Mouse (Mus musculus): ENCODE data around the gene Btbd16.

The Btbd16 gene

DNA sequence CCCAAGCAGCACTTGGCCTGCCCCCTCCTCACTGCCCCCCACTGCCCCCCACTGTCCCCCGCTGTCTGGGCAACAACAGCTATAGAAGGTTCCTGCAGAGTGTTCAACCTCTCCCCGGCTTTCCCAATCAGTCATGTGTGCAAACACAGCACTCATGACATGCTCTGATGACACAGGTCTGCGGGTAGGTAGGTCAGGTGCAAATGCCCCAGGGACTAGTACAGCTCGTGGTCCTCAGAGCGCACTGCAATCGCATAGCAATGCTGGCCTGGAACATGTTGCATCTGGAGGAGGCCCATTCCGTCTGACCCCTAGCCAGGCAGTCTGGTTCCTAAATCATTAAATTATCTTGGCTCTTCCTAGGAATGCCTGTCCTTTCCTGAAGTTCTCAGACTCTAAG lies 15.6 kb downstream of the Btbd16 start:
- Histone ChIP-seq H3K36me3 (ENCODE audit: control insufficient read depth, insufficient read depth, low read length, poor library complexity, severe bottlenecking) (no peaks in the 10 kb centered on the region), H3K27me3 (ENCODE audit: control insufficient read depth, insufficient read depth, low read length, poor library complexity, severe bottlenecking) (no peaks in the 10 kb centered on the region)
- DNase-seq (ENCODE audit: low read depth, low spot score): peak; percentile 59

DNA sequence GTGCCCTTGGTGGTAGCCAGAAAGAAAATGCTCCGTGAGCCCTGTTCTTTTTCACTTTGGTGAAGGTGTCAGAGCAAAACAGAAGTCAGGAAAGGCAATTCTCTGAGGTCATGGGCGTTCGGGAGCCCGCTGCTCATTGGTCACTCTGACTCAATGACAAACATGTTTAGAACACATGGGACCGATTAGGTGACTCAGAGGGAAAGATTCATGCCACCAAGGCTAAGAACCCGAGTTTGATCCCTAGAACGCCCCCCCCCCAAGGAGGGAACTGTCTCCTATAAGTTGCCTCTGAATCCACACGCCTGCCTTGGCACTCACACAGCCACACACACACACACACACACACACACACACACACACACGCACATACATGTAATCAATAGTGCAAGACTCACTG lies 19.8 kb downstream of the Btbd16 start:
- no peaks in the 10 kb centered on the region for H3K27me3 ChIP-seq (ENCODE audit: control insufficient read depth, insufficient read depth, low read length, poor library complexity, severe bottlenecking)
- no peak for DNase-seq (ENCODE audit: low read depth, low spot score)
- H3K36me3 ChIP-seq (ENCODE audit: control insufficient read depth, insufficient read depth, low read length, poor library complexity, severe bottlenecking): no peaks in the 10 kb centered on the region

DNA sequence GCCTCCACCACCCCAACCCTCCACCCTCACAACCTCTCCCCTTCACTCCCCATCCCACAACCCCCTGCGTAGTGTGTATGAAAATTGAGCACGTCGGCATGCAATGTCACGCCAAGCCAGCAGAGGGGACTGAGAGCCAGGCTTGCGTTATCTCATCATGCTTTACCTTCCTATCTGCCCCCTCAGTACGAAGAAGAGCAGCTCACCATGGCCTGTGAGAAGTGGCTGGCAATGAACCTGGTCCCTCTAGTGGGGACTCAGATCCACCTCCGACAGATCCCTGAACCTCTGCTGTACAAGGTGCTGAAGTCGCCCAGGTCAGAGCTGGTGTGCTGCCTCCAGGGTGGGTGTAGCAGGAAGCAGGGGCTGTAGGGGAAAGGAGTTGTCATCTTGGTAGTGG lies 22.9 kb downstream of the Btbd16 start:
- peak; percentile 43 for DNase-seq (ENCODE audit: low read depth, low spot score)
- H3K27me3 ChIP-seq (ENCODE audit: control insufficient read depth, insufficient read depth, low read length, poor library complexity, severe bottlenecking): no peaks in the 10 kb centered on the region

DNA sequence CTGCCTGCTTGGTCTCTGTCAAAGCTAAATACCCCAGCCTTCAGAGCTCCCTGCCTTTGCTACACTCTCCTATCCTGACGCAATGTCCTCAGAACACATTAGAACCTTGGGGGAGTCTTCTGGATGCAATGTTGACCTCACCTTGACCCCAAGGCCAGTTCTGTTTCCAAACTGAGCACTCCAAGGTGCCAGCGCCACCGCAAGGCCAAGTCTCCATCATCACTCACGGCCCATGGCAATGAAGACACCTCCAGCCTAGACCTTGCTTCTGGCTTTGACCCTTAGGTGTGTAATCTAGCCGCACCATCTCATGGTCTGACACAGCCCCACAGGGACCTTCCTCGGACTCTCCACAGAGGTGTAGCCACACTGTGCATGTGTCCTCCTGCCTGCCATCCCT lies 23.7 kb downstream of the Btbd16 start:
- Histone ChIP-seq H3K36me3 (ENCODE audit: control insufficient read depth, insufficient read depth, low read length, poor library complexity, severe bottlenecking) (no peaks in the 10 kb centered on the region), H3K27me3 (ENCODE audit: control insufficient read depth, insufficient read depth, low read length, poor library complexity, severe bottlenecking) (no peaks in the 10 kb centered on the region)
- DNase-seq (ENCODE audit: low read depth, low spot score): no peak

More for the DNA sequence above, 22.9 kb downstream of the Btbd16 start:
- no peaks in the 10 kb centered on the region for H3K36me3 ChIP-seq (ENCODE audit: control insufficient read depth, insufficient read depth, low read length, poor library complexity, severe bottlenecking)

DNA sequence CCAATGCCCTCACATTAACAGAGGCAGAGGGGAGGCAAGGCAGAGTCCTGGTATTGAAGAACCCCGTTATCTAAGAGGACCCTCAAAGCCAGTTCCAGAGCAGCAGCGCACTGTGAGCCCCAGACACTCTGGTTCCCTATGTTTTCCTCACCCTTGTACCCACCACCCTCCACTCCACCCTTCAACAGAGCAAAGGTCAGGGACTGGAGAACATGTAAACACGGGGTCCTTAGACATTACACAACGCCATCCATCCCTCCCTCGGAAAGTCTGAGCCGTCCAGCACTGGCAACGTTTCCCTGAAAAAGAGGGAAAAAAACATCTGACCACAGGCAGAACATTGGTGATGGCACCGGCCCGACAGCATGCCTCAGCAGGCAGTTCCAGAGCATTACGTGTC lies 25.5 kb downstream of the Btbd16 start:
- Histone ChIP-seq H3K27me3 (ENCODE audit: control insufficient read depth, insufficient read depth, low read length, poor library complexity, severe bottlenecking) (no peaks in the 10 kb centered on the region), H3K36me3 (ENCODE audit: control insufficient read depth, insufficient read depth, low read length, poor library complexity, severe bottlenecking) (no peaks in the 10 kb centered on the region)
- DNase-seq (ENCODE audit: low read depth, low spot score): no peak

DNA sequence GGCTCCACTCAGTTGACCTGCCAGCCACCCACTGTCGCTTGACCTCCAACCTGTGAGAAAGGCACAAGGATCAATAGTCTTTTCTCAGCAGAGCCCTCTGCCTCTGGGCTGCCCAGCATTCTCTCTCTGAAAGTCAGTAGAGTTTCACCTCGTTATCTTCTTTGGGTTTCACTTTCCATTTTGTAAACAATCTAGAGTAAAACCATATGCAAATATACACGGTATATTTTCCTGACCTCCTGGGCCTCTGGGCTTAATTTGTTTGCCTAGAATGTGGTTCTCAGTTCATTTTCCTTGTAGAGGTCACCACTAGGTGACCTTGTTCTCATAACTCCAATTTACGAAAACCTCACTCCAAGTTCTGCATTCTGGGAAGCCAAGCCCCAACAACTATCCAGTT lies 26.8 kb downstream of the Btbd16 start:
- DNase-seq (ENCODE audit: low read depth, low spot score): peak; percentile 58
- Histone ChIP-seq H3K27me3 (ENCODE audit: control insufficient read depth, insufficient read depth, low read length, poor library complexity, severe bottlenecking) (no peaks in the 10 kb centered on the region), H3K36me3 (ENCODE audit: control insufficient read depth, insufficient read depth, low read length, poor library complexity, severe bottlenecking) (no peaks in the 10 kb centered on the region)

DNA sequence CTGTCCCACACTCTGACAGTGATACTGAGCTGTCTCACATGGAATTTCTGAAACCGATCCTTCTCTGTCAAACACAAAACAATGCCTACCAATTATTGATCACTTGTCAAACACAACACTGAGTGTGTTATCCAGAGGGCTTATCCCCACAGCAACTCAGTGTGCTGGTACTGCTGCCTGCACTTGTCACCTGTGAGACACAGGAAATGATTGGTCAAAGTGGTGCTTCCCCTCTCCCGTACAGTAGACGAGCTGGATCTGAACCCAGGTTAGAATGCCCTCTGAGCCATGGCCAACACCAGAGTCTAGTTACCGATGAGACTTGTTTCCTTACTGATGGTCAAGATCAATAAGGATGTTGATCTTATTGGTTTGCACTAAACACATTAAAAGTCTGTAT lies 27.9 kb downstream of the Btbd16 start:
- no peaks in the 10 kb centered on the region for H3K27me3 ChIP-seq (ENCODE audit: control insufficient read depth, insufficient read depth, low read length, poor library complexity, severe bottlenecking)
- no peaks in the 10 kb centered on the region for H3K36me3 ChIP-seq (ENCODE audit: control insufficient read depth, insufficient read depth, low read length, poor library complexity, severe bottlenecking)
- DNase-seq (ENCODE audit: low read depth, low spot score): peak; percentile 32

DNA sequence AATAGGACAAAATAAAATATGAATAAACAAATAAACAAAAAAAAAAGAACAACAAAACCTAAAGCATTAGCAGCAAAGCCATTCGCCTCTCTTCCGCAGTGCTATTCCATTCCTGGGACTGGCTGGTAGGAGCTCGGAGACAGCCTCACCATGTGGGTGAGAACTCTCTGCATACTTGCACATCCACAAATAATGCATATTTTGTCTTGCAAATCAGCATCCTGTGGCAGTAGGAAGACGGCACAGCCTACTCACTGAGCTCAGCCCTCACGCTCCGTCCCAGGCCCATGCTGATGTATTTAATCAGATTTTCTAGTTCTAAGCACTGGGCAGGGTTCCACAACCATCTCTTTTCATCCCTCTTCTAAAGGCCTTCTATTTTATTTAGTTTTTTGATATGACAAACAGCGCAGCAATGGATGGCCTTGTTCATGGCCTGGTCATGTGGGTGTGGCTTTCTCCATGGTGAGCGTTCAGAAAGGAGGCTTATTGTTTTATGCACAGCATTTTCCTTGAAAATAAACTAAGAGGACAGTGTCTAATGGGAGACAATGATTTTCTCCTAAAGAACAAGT lies 29.5 kb downstream of the Btbd16 start:
- H3K36me3 ChIP-seq (ENCODE audit: control insufficient read depth, insufficient read depth, low read length, poor library complexity, severe bottlenecking): no peaks in the 10 kb centered on the region
- H3K27me3 ChIP-seq (ENCODE audit: control insufficient read depth, insufficient read depth, low read length, poor library complexity, severe bottlenecking): no peaks in the 10 kb centered on the region
- no peak for DNase-seq (ENCODE audit: low read depth, low spot score)

DNA sequence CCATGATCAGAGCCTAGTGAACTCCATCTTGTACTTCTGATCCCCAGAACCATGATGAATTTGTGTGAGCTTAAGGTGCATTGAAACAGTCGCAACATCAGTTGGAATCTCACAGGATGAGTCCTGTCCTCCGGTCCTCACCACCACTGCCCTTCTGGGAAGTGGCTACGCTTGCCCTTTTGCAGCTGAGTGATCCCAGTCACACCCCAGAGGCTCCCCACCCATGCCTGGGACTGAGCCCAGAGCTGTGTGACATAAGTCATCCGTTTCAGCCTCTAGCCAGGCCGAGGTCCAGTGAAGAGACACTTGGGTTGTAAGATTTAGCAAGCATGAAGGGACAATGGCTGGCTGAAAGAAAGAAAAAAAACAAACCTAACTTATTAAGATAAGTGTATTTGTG lies 31.1 kb downstream of the Btbd16 start:
- no peak for DNase-seq (ENCODE audit: low read depth, low spot score)
- Histone ChIP-seq H3K27me3 (ENCODE audit: control insufficient read depth, insufficient read depth, low read length, poor library complexity, severe bottlenecking) (no peaks in the 10 kb centered on the region), H3K36me3 (ENCODE audit: control insufficient read depth, insufficient read depth, low read length, poor library complexity, severe bottlenecking) (no peaks in the 10 kb centered on the region)

DNA sequence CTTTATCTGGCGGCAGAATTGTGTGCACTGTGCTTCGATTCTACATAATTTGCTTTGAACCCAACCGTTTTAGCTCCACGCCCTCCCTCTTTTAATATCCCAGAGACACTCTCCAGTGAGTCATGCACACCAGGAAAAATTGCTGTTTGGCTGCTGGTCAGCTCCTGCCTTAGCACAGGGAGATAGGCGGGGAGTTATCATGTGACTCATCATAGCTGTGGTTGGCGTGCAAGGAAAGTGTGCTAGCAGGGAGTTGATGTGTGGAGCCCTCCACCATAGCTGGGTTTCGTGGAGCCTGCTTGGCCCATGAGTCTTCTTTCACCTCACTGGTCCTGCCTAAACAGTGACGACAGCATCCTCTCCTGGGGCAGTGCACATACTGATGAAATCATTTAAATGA lies 33.9 kb downstream of the Btbd16 start:
- no peak for DNase-seq (ENCODE audit: low read depth, low spot score)
- Histone ChIP-seq H3K27me3 (ENCODE audit: control insufficient read depth, insufficient read depth, low read length, poor library complexity, severe bottlenecking) (no peaks in the 10 kb centered on the region), H3K36me3 (ENCODE audit: control insufficient read depth, insufficient read depth, low read length, poor library complexity, severe bottlenecking) (no peaks in the 10 kb centered on the region)

DNA sequence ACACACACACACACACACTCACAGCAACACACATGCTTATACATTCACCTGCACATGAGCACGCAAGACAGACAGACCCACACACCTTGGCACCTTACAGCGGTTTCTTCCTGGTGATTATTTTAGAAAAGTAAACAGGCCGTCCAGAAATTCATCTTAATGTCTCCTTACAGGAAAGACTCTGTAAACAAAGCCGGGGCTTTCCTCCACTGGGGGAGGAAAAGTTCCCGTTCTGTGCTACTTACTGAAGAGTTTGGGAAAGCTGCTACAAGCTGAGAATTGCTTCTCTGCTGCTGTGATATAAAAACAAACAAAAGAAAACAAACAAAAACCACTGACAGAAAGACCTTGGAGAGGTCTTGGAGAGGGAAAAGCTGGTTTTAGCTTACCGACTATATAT lies 34.8 kb downstream of the Btbd16 start:
- Histone ChIP-seq H3K27me3 (ENCODE audit: control insufficient read depth, insufficient read depth, low read length, poor library complexity, severe bottlenecking) (no peaks in the 10 kb centered on the region), H3K36me3 (ENCODE audit: control insufficient read depth, insufficient read depth, low read length, poor library complexity, severe bottlenecking) (no peaks in the 10 kb centered on the region)
- DNase-seq (ENCODE audit: low read depth, low spot score): no peak

DNA sequence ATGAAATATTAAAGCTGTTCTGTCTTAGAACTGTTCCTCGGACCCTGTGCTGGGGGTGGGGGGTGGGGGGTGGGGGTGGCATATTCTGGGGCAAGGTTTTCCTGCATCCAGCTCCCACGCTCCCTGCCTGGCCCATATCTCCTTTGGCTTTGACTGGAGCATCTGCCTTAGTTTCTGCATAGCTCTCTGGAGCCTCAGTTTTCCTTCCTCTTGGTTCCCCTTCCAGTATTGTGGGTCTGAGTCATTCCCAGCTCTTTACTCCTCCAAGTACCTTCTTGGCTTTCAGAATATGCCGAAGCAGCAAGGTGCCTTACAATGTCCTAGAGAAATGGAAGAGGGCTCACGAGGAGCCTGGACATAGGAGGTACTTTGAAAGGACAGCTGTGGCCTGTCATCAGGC lies 36.4 kb downstream of the Btbd16 start:
- no peak for DNase-seq (ENCODE audit: low read depth, low spot score)
- Histone ChIP-seq H3K36me3 (ENCODE audit: control insufficient read depth, insufficient read depth, low read length, poor library complexity, severe bottlenecking) (no peaks in the 10 kb centered on the region), H3K27me3 (ENCODE audit: control insufficient read depth, insufficient read depth, low read length, poor library complexity, severe bottlenecking) (no peaks in the 10 kb centered on the region)

DNA sequence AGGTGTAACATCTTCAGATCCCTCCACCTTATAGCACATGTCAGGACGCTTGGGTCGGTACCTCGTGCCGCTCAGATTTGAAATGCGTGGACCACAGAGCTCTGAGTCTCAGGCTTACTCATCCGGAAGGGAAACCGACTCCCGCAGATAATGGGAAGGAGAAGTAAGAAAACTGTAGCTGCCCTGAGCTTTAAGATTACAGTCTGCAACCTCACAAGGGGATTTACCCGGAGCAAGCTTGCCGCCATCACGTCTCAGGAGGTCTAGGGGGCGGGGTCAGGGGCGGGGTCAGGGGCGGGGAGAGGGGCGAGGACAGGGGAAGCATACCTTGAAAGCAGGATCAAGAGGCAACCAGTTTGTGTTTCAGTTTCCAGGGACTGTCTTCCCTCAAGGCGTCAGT lies 38.5 kb downstream of the Btbd16 start:
- peak; percentile 47 for DNase-seq (ENCODE audit: low read depth, low spot score)
- Histone ChIP-seq H3K36me3 (ENCODE audit: control insufficient read depth, insufficient read depth, low read length, poor library complexity, severe bottlenecking) (no peaks in the 10 kb centered on the region), H3K27me3 (ENCODE audit: control insufficient read depth, insufficient read depth, low read length, poor library complexity, severe bottlenecking) (no peaks in the 10 kb centered on the region)

DNA sequence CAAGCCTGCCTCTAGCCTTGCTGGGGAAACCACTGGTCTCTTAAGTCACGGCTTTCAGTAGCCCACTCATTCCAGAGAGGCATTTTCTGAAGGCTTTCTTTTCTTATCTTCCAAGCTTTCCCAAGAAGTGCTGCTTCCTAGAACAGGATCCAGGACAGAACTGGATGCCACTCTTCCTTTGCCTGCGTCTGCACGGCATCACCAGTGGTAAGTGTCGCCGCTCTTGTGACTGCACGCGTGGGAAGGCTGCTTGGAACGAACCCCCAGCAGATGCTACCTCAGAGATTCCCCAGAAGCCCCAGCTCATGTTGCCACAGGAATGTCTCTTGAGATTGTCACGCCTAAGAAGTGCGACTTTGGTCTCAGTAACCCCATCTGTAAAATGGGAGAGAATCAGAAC lies 41.7 kb downstream of the Btbd16 start:
- H3K27me3 ChIP-seq (ENCODE audit: control insufficient read depth, insufficient read depth, low read length, poor library complexity, severe bottlenecking): no peaks in the 10 kb centered on the region
- H3K36me3 ChIP-seq (ENCODE audit: control insufficient read depth, insufficient read depth, low read length, poor library complexity, severe bottlenecking): no peaks in the 10 kb centered on the region
- no peak for DNase-seq (ENCODE audit: low read depth, low spot score)

DNA sequence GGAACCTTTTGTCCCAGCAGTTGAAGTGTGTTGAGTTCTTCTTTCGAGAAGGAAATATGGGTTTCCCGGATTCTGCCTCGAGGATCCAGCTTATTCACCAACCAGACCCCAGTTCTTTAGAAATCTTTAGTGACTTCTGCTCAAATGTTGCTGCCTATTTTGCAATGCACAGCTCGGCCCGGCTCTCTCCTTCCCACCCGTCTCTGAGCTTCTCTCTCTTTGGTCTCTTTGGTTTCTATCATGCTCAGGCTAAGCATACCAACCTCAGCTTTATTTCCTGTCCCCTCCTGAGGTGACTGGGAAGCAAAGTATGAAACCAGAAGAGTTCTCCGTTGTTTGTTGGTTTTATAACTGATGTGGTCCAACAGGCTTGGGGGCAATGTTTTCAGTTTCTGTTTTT lies 42.4 kb downstream of the Btbd16 start:
- H3K36me3 ChIP-seq (ENCODE audit: control insufficient read depth, insufficient read depth, low read length, poor library complexity, severe bottlenecking): no peaks in the 10 kb centered on the region
- H3K27me3 ChIP-seq (ENCODE audit: control insufficient read depth, insufficient read depth, low read length, poor library complexity, severe bottlenecking): no peaks in the 10 kb centered on the region
- DNase-seq (ENCODE audit: low read depth, low spot score): no peak

DNA sequence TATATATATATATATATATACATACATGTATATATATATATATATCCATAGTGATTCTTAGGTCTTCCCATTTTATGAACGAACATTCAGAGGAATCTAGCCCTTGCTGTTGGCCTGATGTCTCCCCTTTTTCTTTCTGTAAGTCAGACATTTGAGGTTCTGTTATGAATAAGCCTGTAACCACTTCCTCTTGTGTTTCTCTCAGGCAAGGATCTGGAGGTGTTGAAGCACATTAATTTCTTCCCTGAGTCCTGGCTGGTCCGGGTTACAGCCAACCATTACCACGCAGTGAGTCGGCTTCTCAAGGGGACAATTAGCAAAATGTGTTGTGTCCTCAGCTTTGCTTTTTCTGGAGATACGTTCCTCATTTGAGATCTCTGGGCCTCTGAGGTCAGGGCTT lies 44.9 kb downstream of the Btbd16 start:
- H3K36me3 ChIP-seq (ENCODE audit: control insufficient read depth, insufficient read depth, low read length, poor library complexity, severe bottlenecking): no peaks in the 10 kb centered on the region
- DNase-seq (ENCODE audit: low read depth, low spot score): peak; percentile 38
- no peaks in the 10 kb centered on the region for H3K27me3 ChIP-seq (ENCODE audit: control insufficient read depth, insufficient read depth, low read length, poor library complexity, severe bottlenecking)
